In genomic region chr17:66519554-66520553, GRCm38 (mm10) we compare ENCODE assay signal across 8 mouse cellular contexts. TPM values are rescaled to one million over a fixed set of nuclear protein-coding genes. Genes with fewer than 3 reads are reported as not detected.
DNase-seq lines count a peak whose midpoint lies in the region; ATAC-seq lines count a peak whose summit lies in the region.

Rab12 (minus strand) TSS chr17:66519729.

- no peaks in the 10 kb centered on the region for H3K36me3 ChIP-seq in hindbrain, embryonic 11.5 days (ENCODE audit: control insufficient read depth, insufficient read depth, low read length)

- H3K4me3 ChIP-seq in hindbrain, embryonic 11.5 days (ENCODE audit: low read depth, low read length) = peak within 1 kb of the TSS; percentile 98

- no peaks in the 10 kb centered on the region for H3K4me1 ChIP-seq in hindbrain, embryonic 11.5 days (replicated peaks; ENCODE audit: control insufficient read depth, insufficient read depth, low read length)

- peak within 1 kb of the TSS; percentile 75 for H3K4me2 ChIP-seq in hindbrain, embryonic 11.5 days (replicated peaks; ENCODE audit: low read depth, low read length)

- peak within 1 kb of the TSS; percentile 95 for H3K9ac ChIP-seq in hindbrain, embryonic 11.5 days (ENCODE audit: low read depth, low read length)

- WGBS in hindbrain, embryonic 11.5 days = 19% methylated on average over 30 of the region's 71 CpGs

- H3K27ac ChIP-seq in hindbrain, embryonic 11.5 days (ENCODE audit: low read depth, low read length) = peak within 1 kb of the TSS; percentile 51; the same call in 1 of the 2 replicates

- H3K9me3 ChIP-seq in hindbrain, embryonic 11.5 days (ENCODE audit: control insufficient read depth, low read length) = no peaks in the 10 kb centered on the region

- ATAC-seq in hindbrain, embryonic 11.5 days (ENCODE audit: low FRiP score) = peak; percentile 95

- DNase-seq in MEL-GATA-1-ER (ENCODE audit: extremely low read depth, low read depth) = peak; percentile 40
- peak; percentile 88 for DNase-seq in cerebellum, adult 9-10 months
- DNase-seq in frontal cortex, adult 2 months (ENCODE audit: extremely low spot score in 1 of 2, low spot score in 1 of 2) = peak; percentile 45 to 87
- peak; percentile 94 for DNase-seq in hindbrain, embryonic 11.5 days (ENCODE audit: low spot score)
- peak; percentile 90 to 92 for DNase-seq in layer of hippocampus, postnatal 10 days (ENCODE audit: low spot score in 2 of 2)
- DNase-seq in lung, postnatal 10 days = peak; percentile 92
- DNase-seq in ovary, postnatal 36 days (ENCODE audit: low spot score) = peak; percentile 86
- DNase-seq in thymus, postnatal 25 days = peak; percentile 90

- H3K27me3 ChIP-seq in hindbrain, embryonic 11.5 days (ENCODE audit: control insufficient read depth, insufficient read depth, low read length) = no peaks in the 10 kb centered on the region

RNA-seq across cellular contexts. Expression of gene Rab12, which starts in this region (rescaled TPM):
- polyA plus RNA-seq in frontal cortex, adult 2 months (2012; rRNA removed) = 119 and 127 TPM in 2 replicates
- 44.1 and 45.2 TPM in 2 replicates for polyA plus RNA-seq in hindbrain, embryonic 11.5 days (2014; fragmentation: Nextera tagmentation; extraction: Ambion mirVana)
- 100 to 1,000 TPM; 124 to 134 TPM for total RNA-seq in layer of hippocampus, postnatal 10 days (2021)

Comparison
In these comparisons a context has a peak if more than half of its experiments do, and no peak if none do; other contexts are left out.
1. Peak in every context shown above with its lines: DNase-seq, ATAC-seq, H3K4me3 ChIP-seq and H3K27ac ChIP-seq.
2. DNase-seq: peak in every context shown above with its lines; median percentile 94 in hindbrain, embryonic 11.5 days; 92 in lung, postnatal 10 days; 91 in layer of hippocampus, postnatal 10 days; 90 in thymus, postnatal 25 days; 88 in cerebellum, adult 9-10 months; 86 in ovary, postnatal 36 days; 66 in frontal cortex, adult 2 months; 40 in MEL-GATA-1-ER.